Mouse (Mus musculus) midbrain, postnatal 0 days (tissue): ENCODE measurements around the gene Kctd5. TPM values are rescaled to one million over a fixed set of nuclear protein-coding genes. Genes with fewer than 3 reads are reported as not detected.

Source experiments
- ATAC-seq: fragments of 200-750 bp; cut with Nextera tagmentation; 2 replicates; pipeline ENCODE4 v1.8.0; 2017; ENCODE audit warnings: moderate number of reproducible peaks, mild to moderate bottlenecking, moderate TSS enrichment, moderate library complexity; ENCODE audit not compliant: low FRiP score
- DNase-seq: peaks from one replicate; pipeline ENCODE4 v3.0.0-alpha.2; 2015; ENCODE audit warnings: low spot score
- H3K27ac ChIP-seq: fragments of 300-500 bp; sonication (generic); 2 replicates; pipeline ENCODE4 v1.5.1; 2014; ENCODE audit warnings: low read depth, mild to moderate bottlenecking, low read length, mixed read lengths
- H3K27me3 ChIP-seq: fragments of 300-500 bp; sonication (generic); 2 replicates; pipeline ENCODE4 v1.6.1; 2014; ENCODE audit warnings: low read length, control low read depth, mixed read lengths; ENCODE audit not compliant: insufficient read depth
- H3K36me3 ChIP-seq: fragments of 300-500 bp; sonication (generic); 2 replicates; pipeline ENCODE4 v1.6.1; 2014; ENCODE audit warnings: low read length, control low read depth, mixed read lengths; ENCODE audit not compliant: insufficient read depth
- H3K4me1 ChIP-seq: fragments of 300-500 bp; sonication (generic); 2 replicates; pipeline ENCODE4 v1.6.1; 2014; ENCODE audit warnings: mild to moderate bottlenecking, control low read depth, antibody characterized with exemption, low read length, mixed read lengths; ENCODE audit not compliant: insufficient read depth
- H3K4me2 ChIP-seq: fragments of 300-500 bp; sonication (generic); 2 replicates; pipeline ENCODE4 v1.6.1; 2014; ENCODE audit warnings: low read depth, mild to moderate bottlenecking, low read length, mixed read lengths; ENCODE audit not compliant: poor library complexity, severe bottlenecking
- H3K4me3 ChIP-seq: fragments of 300-500 bp; sonication (generic); 2 replicates; pipeline ENCODE4 v1.5.1; 2014; ENCODE audit warnings: low read depth, mild to moderate bottlenecking, low read length, moderate library complexity
- H3K9ac ChIP-seq: fragments of 300-500 bp; sonication (generic); replicated peaks from 2 replicates; pipeline ENCODE4 v1.6.1; 2014; ENCODE audit warnings: mild to moderate bottlenecking, low read length, moderate library complexity, mixed read lengths; ENCODE audit not compliant: poor library complexity, severe bottlenecking
- H3K9me3 ChIP-seq: fragments of 300-500 bp; sonication (generic); 2 replicates; pipeline ENCODE4 v1.6.1; 2016; ENCODE audit warnings: low read length, control low read depth
- CTCF ChIP-seq: IDR thresholded peaks from 2 replicates; pipeline ENCODE4 v1.5.1; 2016; ENCODE audit warnings: antibody characterized with exemption, mild to moderate bottlenecking
- WGBS: fragments of 180-500 bp; shearing (Covaris S2); extraction: QIAGEN DNeasy Blood & Tissue Kit; methylation state at CpG from one replicate; pipeline ENCODE4 v1.1.7; 2014; 5-methylcytosine and 5-hydroxymethylcytosine counted together
- polyA plus RNA-seq: library from polyadenylated mRNA; unstranded; fragments of >200 nt; fragmentation: Nextera tagmentation; extraction: Ambion mirVana; gene quantifications from 2 replicates; pipeline ENCODE4 v1.2.1, GENCODE M21; 2015
- total RNA-seq: library from RNA; depleted of rRNA; stranded (reverse); fragments of >200 nt; gene quantifications from 2 replicates; pipeline ENCODE4 v1.2.3, GENCODE M21; 2014

The Kctd5 gene
- total and polyA plus RNA-seq, 2 experiments from 2014 or later: 81.3 to 99.8 TPM

GRCm38 (mm10) chr17:24036954-24037353, 36.3 kb downstream of the Kctd5 start:
- no peaks in the 10 kb centered on the region for H3K9me3 ChIP-seq
- H3K9ac ChIP-seq: no peak overlapping the region
- no peaks in the 10 kb centered on the region for H3K4me1 ChIP-seq
- no peaks in the 10 kb centered on the region for H3K27me3 ChIP-seq
- 79% methylated on average over 6 of the region's 6 CpGs for WGBS
- 0 out of 2 replicates have a peak, but pooled peaks have one; percentile 15 for TF ChIP-seq CTCF
- ATAC-seq (no peak), DNase-seq (no peak)
- no peak overlapping the region for H3K4me2 ChIP-seq
- H3K4me3 ChIP-seq: no peak overlapping the region
- H3K27ac ChIP-seq: no peak overlapping the region
- H3K36me3 ChIP-seq: no peaks in the 10 kb centered on the region

GRCm38 (mm10) chr17:24035087-24035486, 38.2 kb downstream of the Kctd5 start:
- Histone ChIP-seq H3K27me3 (no peaks in the 10 kb centered on the region), H3K9ac (no peak overlapping the region), H3K9me3 (no peaks in the 10 kb centered on the region), H3K4me1 (no peaks in the 10 kb centered on the region), H3K4me2 (no peak overlapping the region), H3K27ac (no peak overlapping the region), H3K36me3 (no peaks in the 10 kb centered on the region), H3K4me3 (no peak overlapping the region)
- ATAC-seq (no peak), DNase-seq (no peak)
- TF ChIP-seq CTCF: no peak
- 86% methylated on average over 7 of the region's 7 CpGs for WGBS

- Histone ChIP-seq H3K9ac (no peak overlapping the region), H3K4me1 (no peaks in the 10 kb centered on the region), H3K27ac (no peak overlapping the region), H3K27me3 (no peaks in the 10 kb centered on the region), H3K36me3 (no peaks in the 10 kb centered on the region), H3K9me3 (no peaks in the 10 kb centered on the region), H3K4me2 (no peak overlapping the region), H3K4me3 (no peak overlapping the region)
- no peak for TF ChIP-seq CTCF
- no peak for ATAC-seq
- 81% methylated on average over 9 of the region's 22 CpGs for WGBS
- DNase-seq: no peak
These were observed 42.7 kb downstream of the Kctd5 start for GRCm38 (mm10) chr17:24030551-24030950.

GRCm38 (mm10) chr17:24029477-24029876, 43.8 kb downstream of the Kctd5 start:
- Histone ChIP-seq H3K4me1 (no peaks in the 10 kb centered on the region), H3K27ac (no peak overlapping the region), H3K4me3 (no peak overlapping the region), H3K9me3 (no peaks in the 10 kb centered on the region), H3K27me3 (no peaks in the 10 kb centered on the region), H3K36me3 (no peaks in the 10 kb centered on the region), H3K9ac (no peak overlapping the region), H3K4me2 (no peak overlapping the region)
- DNase-seq (no peak), ATAC-seq (no peak)
- TF ChIP-seq CTCF: no peak
- 81% methylated on average over 7 of the region's 7 CpGs for WGBS

GRCm38 (mm10) chr17:24021375-24022199, 51.7 kb downstream of the Kctd5 start:
- WGBS: 79% methylated on average over 5 of the region's 5 CpGs

GRCm38 (mm10) chr17:24020696-24021095, 52.6 kb downstream of the Kctd5 start:
- no peak for TF ChIP-seq CTCF
- no peak overlapping the region for H3K4me2 ChIP-seq
- no peaks in the 10 kb centered on the region for H3K27me3 ChIP-seq
- no peaks in the 10 kb centered on the region for H3K4me1 ChIP-seq
- no peaks in the 10 kb centered on the region for H3K9me3 ChIP-seq
- H3K27ac ChIP-seq: no peak overlapping the region
- no peaks in the 10 kb centered on the region for H3K36me3 ChIP-seq
- no peak overlapping the region for H3K4me3 ChIP-seq
- DNase-seq (no peak), ATAC-seq (no peak)
- H3K9ac ChIP-seq: no peak overlapping the region
- 87% methylated on average over 6 of the region's 6 CpGs for WGBS

More at GRCm38 (mm10) chr17:24021375-24022199, 51.7 kb downstream of the Kctd5 start:
- H3K27ac ChIP-seq: no peak overlapping the region
- no peaks in the 10 kb centered on the region for H3K36me3 ChIP-seq
- no peaks in the 10 kb centered on the region for H3K9me3 ChIP-seq
- TF ChIP-seq CTCF: no peak
- H3K4me1 ChIP-seq: no peaks in the 10 kb centered on the region
- no peak overlapping the region for H3K9ac ChIP-seq
- no peak overlapping the region for H3K4me3 ChIP-seq
- no peak overlapping the region for H3K4me2 ChIP-seq
- no peaks in the 10 kb centered on the region for H3K27me3 ChIP-seq
- DNase-seq: no peak
- ATAC-seq: no peak
